Mouse (Mus musculus) bone marrow macrophage, adult 2 months (primary cell): ENCODE data around the gene Ubash3b.

Experiments
- CTCF ChIP-seq: IDR thresholded peaks from 2 replicates; pipeline ENCODE4 v1.5.1; 2012; ENCODE audit warnings: low read depth, mild to moderate bottlenecking, low read length, moderate library complexity
- POLR2A ChIP-seq: IDR thresholded peaks from 2 replicates; pipeline ENCODE4 v1.6.1; 2012; ENCODE audit warnings: mild to moderate bottlenecking, low read depth, low read length, borderline replicate concordance

DNA sequence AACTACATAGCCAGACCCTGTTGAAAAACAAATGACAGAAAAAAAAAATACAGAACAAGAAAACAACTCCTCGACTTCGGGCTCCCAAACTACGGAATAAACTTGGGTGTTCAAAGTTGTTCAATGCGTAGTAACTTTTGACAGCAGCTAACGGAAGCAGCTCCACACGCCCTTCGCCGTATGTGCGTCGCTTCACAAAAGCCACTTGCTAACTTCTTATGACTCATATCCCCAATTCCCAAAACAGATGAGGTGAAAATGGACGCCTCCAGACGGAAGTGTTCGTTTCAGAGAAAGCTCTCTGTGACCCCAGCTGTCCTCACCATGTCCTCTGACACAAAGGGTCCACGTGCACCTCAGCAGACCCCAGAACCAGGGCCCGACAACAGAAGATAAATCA lies 17.7 kb downstream of the Ubash3b start:
- TF ChIP-seq CTCF (no peak), POLR2A (no peak)
